Mouse (Mus musculus): Measurements from ENCODE around the gene Cramp1l. TPM values are rescaled to one million over a fixed set of nuclear protein-coding genes. Genes with fewer than 3 reads are reported as not detected.

Cramp1l gene
- polyA plus RNA-seq, 1 experiment, result 19.4 TPM

DNA sequence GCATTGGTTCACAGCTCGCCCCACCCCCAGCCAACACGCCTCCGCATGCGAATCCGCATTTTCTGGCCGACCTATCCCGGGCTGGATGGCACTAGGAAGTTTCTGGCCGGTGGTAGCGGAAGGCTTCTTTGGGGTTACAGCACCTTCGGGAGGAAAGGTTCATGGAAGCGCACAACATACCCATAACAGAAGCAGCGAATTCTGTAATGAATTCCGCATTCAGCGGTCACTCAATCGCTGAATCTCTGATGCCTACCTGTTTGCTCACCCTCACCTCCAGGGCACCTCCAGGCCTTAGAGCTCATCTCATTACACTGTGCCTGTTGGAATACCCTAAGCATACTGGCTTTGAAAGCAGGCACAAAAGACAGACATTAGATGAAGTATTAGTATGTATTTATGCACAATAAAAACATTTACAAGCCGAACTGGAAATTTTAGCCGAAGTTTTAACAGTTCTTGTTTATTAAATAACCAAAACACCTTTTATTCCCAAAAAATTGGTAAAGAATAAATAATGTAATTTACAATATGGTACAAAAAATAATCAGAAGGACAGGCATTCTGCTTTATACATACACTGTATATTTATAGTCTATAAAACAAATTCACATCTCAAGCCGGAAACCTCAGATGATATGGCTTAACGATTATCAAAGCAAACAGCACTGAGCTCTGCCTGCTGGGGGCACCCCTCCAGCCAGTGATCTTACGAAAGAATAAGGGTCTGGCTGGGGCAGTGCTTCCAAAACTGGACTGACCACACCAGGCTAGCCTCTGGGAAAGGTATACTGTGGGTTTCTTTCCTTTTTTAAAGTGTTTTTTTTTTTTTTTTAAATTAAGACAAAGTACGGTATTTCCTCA lies 54.5 kb downstream of the Cramp1l start:
- H3K9ac ChIP-seq (ENCODE audit: low read depth, poor library complexity, severe bottlenecking), result 0 out of 2 replicates have a peak overlapping the region, but pooled peaks have one; percentile 34
- peaks cover 44% of the 10 kb centered on the region for H3K36me3 ChIP-seq (ENCODE audit: control insufficient read depth, insufficient read depth, low read length, poor library complexity, severe bottlenecking)
- H3K4me3 ChIP-seq (ENCODE audit: low read depth, low read length), result peak overlapping the region; percentile 85
- peaks cover 3% of the 10 kb centered on the region for H3K4me1 ChIP-seq (ENCODE audit: control insufficient read depth, insufficient read depth, low read length)
- no peaks in the 10 kb centered on the region for H3K9me3 ChIP-seq (replicated peaks; ENCODE audit: control insufficient read depth, insufficient read depth, low read length, poor library complexity, severe bottlenecking)
- TF ChIP-seq CTCF (IDR thresholded peaks at IDR 0.05; ENCODE audit: low read depth, low read length) (no peak), POLR2A (IDR thresholded peaks at IDR 0.05; ENCODE audit: insufficient read depth, low read length) (peak; percentile 37)
- no peaks in the 10 kb centered on the region for H3K27me3 ChIP-seq (ENCODE audit: control insufficient read depth, insufficient read depth, low read length, poor library complexity, severe bottlenecking)
- 0 out of 2 replicates have a peak overlapping the region, but pooled peaks have one; percentile 33 for H3K27ac ChIP-seq (ENCODE audit: insufficient read depth, low read length)

DNA sequence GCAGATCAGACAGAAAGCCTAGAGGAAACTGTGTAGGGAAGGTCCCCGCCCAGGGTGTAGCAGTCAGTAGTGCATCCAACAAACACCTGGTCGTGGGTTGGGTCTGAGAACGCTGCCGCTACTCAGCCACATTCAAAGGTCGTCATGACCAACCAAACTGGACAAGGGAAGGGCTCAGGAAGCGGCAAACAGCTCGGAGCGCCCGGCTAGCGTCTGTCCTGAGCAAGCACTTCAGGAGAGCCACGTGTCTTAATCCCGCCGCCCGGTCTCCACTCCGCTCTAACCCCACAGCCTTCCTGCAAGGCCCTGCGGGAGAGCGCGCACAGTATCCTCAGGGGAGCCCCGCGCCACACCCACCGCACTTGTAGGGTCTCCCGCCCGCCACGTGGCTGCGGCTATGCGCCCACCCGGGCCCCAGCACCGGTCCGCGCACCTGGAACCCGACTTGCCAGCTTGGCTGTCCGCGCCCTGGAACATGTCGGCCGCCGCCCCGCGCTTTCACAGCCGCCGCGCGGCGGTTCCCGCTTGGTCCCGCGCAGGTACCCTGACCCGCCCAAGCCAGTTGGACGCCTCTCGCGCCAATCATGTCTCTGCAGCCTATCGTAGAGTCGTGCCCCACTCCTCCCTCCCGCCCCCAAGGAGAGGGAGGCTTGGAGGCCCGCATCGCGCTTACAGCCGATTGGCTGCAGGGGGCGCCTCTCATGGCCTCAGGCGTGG lies 55.3 kb downstream of the Cramp1l start, which contains the start of gene Jpt2:
TSS of gene Jpt2 (minus strand) at position 555 of the 717 bp plus-strand sequence.
- TF ChIP-seq CTCF (IDR thresholded peaks at IDR 0.05; ENCODE audit: low read depth, low read length) (no peak), EP300 (IDR thresholded peaks at IDR 0.05; ENCODE audit: insufficient read depth, low read depth, low read length) (0 out of 2 replicates have a peak, but pooled peaks have one; percentile 9)
- Histone ChIP-seq H3K9me3 (replicated peaks; ENCODE audit: control insufficient read depth, insufficient read depth, low read length, poor library complexity, severe bottlenecking) (no peaks in the 10 kb centered on the region), H3K9ac (ENCODE audit: low read depth, poor library complexity, severe bottlenecking) (peak within 1 kb of the TSS; percentile 89), H3K27me3 (ENCODE audit: control insufficient read depth, insufficient read depth, low read length, poor library complexity, severe bottlenecking) (no peaks in the 10 kb centered on the region), H3K36me3 (ENCODE audit: control insufficient read depth, insufficient read depth, low read length, poor library complexity, severe bottlenecking) (peaks cover 44% of the 10 kb centered on the region), H3K4me1 (ENCODE audit: control insufficient read depth, insufficient read depth, low read length) (peaks cover 3% of the 10 kb centered on the region), H3K27ac (ENCODE audit: insufficient read depth, low read length) (peak within 1 kb of the TSS; percentile 33), H3K4me3 (ENCODE audit: low read depth, low read length) (peak within 1 kb of the TSS; percentile 92)

DNA sequence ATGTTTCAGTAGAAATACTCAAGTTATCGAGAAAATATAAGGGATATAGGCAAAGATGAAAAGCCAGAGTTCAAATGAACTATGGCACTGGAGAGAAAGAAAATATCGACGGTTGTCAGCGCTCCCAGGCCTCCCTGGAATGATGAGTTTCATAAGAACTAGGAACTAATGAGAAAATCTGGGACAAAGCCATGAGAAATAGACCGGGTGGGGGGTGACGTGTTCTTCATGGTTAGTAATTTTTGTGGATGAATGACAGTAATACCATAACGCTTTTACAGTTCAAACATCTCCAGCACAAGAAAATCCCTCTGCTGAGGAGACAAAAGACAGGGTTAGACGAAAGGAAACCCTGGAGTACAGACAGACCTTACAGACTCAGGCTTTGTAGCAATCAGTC lies 56.2 kb downstream of the Cramp1l start:
- H3K4me1 ChIP-seq (ENCODE audit: control insufficient read depth, insufficient read depth, low read length), result peaks cover 3% of the 10 kb centered on the region
- H3K27ac ChIP-seq (ENCODE audit: insufficient read depth, low read length), result peak overlapping the region; percentile 26; the same call in 1 of the 2 replicates
- no peaks in the 10 kb centered on the region for H3K9me3 ChIP-seq (replicated peaks; ENCODE audit: control insufficient read depth, insufficient read depth, low read length, poor library complexity, severe bottlenecking)
- H3K27me3 ChIP-seq (ENCODE audit: control insufficient read depth, insufficient read depth, low read length, poor library complexity, severe bottlenecking), result no peaks in the 10 kb centered on the region
- no peak for TF ChIP-seq EP300 (IDR thresholded peaks at IDR 0.05; ENCODE audit: insufficient read depth, low read depth, low read length)
- TF ChIP-seq POLR2A (IDR thresholded peaks at IDR 0.05; ENCODE audit: insufficient read depth, low read length), result no peak
- no peak for TF ChIP-seq CTCF (IDR thresholded peaks at IDR 0.05; ENCODE audit: low read depth, low read length)
- peaks cover 44% of the 10 kb centered on the region for H3K36me3 ChIP-seq (ENCODE audit: control insufficient read depth, insufficient read depth, low read length, poor library complexity, severe bottlenecking)
- H3K9ac ChIP-seq (ENCODE audit: low read depth, poor library complexity, severe bottlenecking), result peak overlapping the region; percentile 89
- peak overlapping the region; percentile 92 for H3K4me3 ChIP-seq (ENCODE audit: low read depth, low read length)

DNA sequence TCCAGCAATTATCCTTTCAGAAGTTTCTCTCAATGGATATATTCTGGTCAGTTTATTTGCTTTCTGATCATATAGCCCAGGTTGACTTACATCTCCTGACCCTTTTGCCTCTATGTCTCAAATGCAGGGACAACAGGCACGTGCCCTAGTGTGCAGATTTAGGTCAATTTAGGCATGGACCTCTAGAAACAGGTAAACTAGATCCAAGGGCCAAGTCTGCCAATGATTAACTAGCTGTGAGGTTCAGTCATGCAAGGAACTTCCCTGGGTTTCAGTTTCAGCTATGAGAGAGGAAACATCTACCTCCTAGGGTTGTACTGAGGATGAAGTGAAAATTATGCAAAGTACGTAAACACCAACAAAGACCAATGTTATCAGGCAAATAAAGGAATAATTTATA lies 62.3 kb downstream of the Cramp1l start:
- Histone ChIP-seq H3K9me3 (replicated peaks; ENCODE audit: control insufficient read depth, insufficient read depth, low read length, poor library complexity, severe bottlenecking) (no peaks in the 10 kb centered on the region), H3K27me3 (ENCODE audit: control insufficient read depth, insufficient read depth, low read length, poor library complexity, severe bottlenecking) (no peaks in the 10 kb centered on the region), H3K9ac (ENCODE audit: low read depth, poor library complexity, severe bottlenecking) (no peak overlapping the region), H3K27ac (ENCODE audit: insufficient read depth, low read length) (no peak overlapping the region), H3K4me3 (ENCODE audit: low read depth, low read length) (no peak overlapping the region), H3K4me1 (ENCODE audit: control insufficient read depth, insufficient read depth, low read length) (no peaks in the 10 kb centered on the region), H3K36me3 (ENCODE audit: control insufficient read depth, insufficient read depth, low read length, poor library complexity, severe bottlenecking) (peaks cover 57% of the 10 kb centered on the region)
- no peak for TF ChIP-seq EP300 (IDR thresholded peaks at IDR 0.05; ENCODE audit: insufficient read depth, low read depth, low read length)
- TF ChIP-seq POLR2A (IDR thresholded peaks at IDR 0.05; ENCODE audit: insufficient read depth, low read length), result no peak
- no peak for TF ChIP-seq CTCF (IDR thresholded peaks at IDR 0.05; ENCODE audit: low read depth, low read length)

DNA sequence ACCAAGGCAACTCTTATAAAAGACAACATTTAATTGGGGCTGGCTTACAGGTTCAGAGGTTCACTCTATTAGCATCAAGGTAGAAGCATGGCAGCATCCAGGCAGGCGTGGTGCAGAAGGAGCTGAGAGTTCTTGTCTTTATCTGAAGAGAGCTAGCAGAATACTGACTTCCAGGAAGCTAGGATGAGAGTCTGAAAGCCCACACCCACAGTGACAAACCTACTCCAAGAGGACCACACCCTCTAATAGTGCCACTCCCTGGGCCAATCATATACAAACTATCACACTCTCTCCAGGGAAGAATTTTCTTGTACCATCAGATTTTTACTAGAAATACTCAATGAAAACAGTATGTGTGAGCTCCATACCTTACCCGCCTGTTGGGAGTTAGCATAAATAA lies 64.9 kb downstream of the Cramp1l start:
- no peaks in the 10 kb centered on the region for H3K9me3 ChIP-seq (replicated peaks; ENCODE audit: control insufficient read depth, insufficient read depth, low read length, poor library complexity, severe bottlenecking)
- TF ChIP-seq EP300 (IDR thresholded peaks at IDR 0.05; ENCODE audit: insufficient read depth, low read depth, low read length) (no peak), CTCF (IDR thresholded peaks at IDR 0.05; ENCODE audit: low read depth, low read length) (no peak), POLR2A (IDR thresholded peaks at IDR 0.05; ENCODE audit: insufficient read depth, low read length) (no peak)
- H3K27ac ChIP-seq (ENCODE audit: insufficient read depth, low read length), result peak overlapping the region; percentile 84
- H3K4me1 ChIP-seq (ENCODE audit: control insufficient read depth, insufficient read depth, low read length), result no peaks in the 10 kb centered on the region
- no peak overlapping the region for H3K4me3 ChIP-seq (ENCODE audit: low read depth, low read length)
- H3K9ac ChIP-seq (ENCODE audit: low read depth, poor library complexity, severe bottlenecking), result no peak overlapping the region
- no peaks in the 10 kb centered on the region for H3K27me3 ChIP-seq (ENCODE audit: control insufficient read depth, insufficient read depth, low read length, poor library complexity, severe bottlenecking)
- H3K36me3 ChIP-seq (ENCODE audit: control insufficient read depth, insufficient read depth, low read length, poor library complexity, severe bottlenecking), result peaks cover 67% of the 10 kb centered on the region
